Mouse (Mus musculus): ENCODE data around the gene Tcte1.

GRCm38 (mm10) chr17:45489736-45490135, 33.5 kb upstream of the Tcte1 start:
- no peak for TF ChIP-seq GATA1 (IDR thresholded peaks at IDR 0.05; ENCODE audit: low read length)
- TF ChIP-seq TAL1 (IDR thresholded peaks at IDR 0.05; ENCODE audit: low read length) = no peak
